Mouse (Mus musculus) layer of hippocampus, postnatal 10 days (tissue): ENCODE measurements around the gene Rundc1. TPM values are rescaled to one million over a fixed set of nuclear protein-coding genes. Genes with fewer than 3 reads are reported as not detected.

Source experiments
- microRNA-seq, 2 experiments: library from miRNA; unstranded; fragments of <30 nt; microRNA quantifications; one replicate each; pipeline ENCODE4 v1.2.0; 2021
- total RNA-seq, 2 experiments: library from RNA; stranded (reverse); gene quantifications; 2 replicates each; pipeline ENCODE4 v1.2.3; 2021

Rundc1 gene
- total RNA-seq, 2 experiments from 2014 or later, result 24.4 to 26.4 TPM

Small RNA genes within 50 kb of the gene (microRNA-seq; reads per million reads assigned to microRNA genes)
- 0 to 0.20 reads per million in 2 experiments for gene Mir6929

Other genes starting within 250 kb of the Rundc1 start
- not detected for gene Ccr10, start 249.6 kb upstream of the Rundc1 start, total RNA-seq
- 10 to 100 TPM; 27.9 to 30.9 TPM for gene Ezh1, start 198.6 kb upstream of the Rundc1 start, total RNA-seq
- 10 to 100 TPM; 69.6 to 70.0 TPM for gene Ramp2, start 179.1 kb upstream of the Rundc1 start, total RNA-seq
- 10 to 100 TPM; 78.4 to 81.9 TPM for gene Vps25, start 171.4 kb upstream of the Rundc1 start, total RNA-seq
- 1 to 10 TPM; 3.4 to 4.5 TPM for gene Wnk4, start 164.5 kb upstream of the Rundc1 start, total RNA-seq
- under 1 TPM; 0.37 to 0.56 TPM for gene Cntd1, start 146.1 kb upstream of the Rundc1 start, total RNA-seq
- 10 to 100 TPM; 92.7 to 93.1 TPM for gene Coa3, start 146.0 kb upstream of the Rundc1 start, total RNA-seq
- gene Becn1, start 122.8 kb upstream of the Rundc1 start, total RNA-seq, result 100 to 1,000 TPM; 173 to 195 TPM
- 100 to 1,000 TPM in 1 of 2 experiments, 10 to 100 TPM in 1; 96.6 to 106 TPM for gene Psme3, start 108.9 kb upstream of the Rundc1 start, total RNA-seq
- 1 to 10 TPM; 4.8 TPM for gene Aoc2, start 100.0 kb upstream of the Rundc1 start, total RNA-seq
- gene Aoc3, start 94.5 kb upstream of the Rundc1 start, total RNA-seq, result 1 to 10 TPM; 1.7 to 1.8 TPM
- not detected for gene G6pc, start 57.5 kb upstream of the Rundc1 start, total RNA-seq
- gene Aarsd1, start 7.5 kb upstream of the Rundc1 start, total RNA-seq, result 10 to 100 TPM; 51.0 to 57.2 TPM
- 1 to 10 TPM; 4.1 to 4.5 TPM for gene Gm27029, start 289 bp upstream of the Rundc1 start, total RNA-seq
- 1 to 10 TPM; 1.3 to 1.9 TPM for gene Ptges3l, start 248 bp downstream of the Rundc1 start, total RNA-seq
- 10 to 100 TPM; 66.9 to 67.8 TPM for gene Rpl27, start 17.2 kb downstream of the Rundc1 start, total RNA-seq
- 1 to 10 TPM; 2.2 to 2.5 TPM for gene Ifi35, start 23.3 kb downstream of the Rundc1 start, total RNA-seq
- gene Rnd2, start 39.9 kb downstream of the Rundc1 start, total RNA-seq, result 100 to 1,000 TPM; 166 to 176 TPM
- 10 to 100 TPM; 67.0 to 77.7 TPM for gene Vat1, start 41.1 kb downstream of the Rundc1 start, total RNA-seq
- gene Brca1, start 126.9 kb downstream of the Rundc1 start, total RNA-seq, result 1 to 10 TPM; 2.7 to 3.3 TPM
- 100 to 1,000 TPM; 161 to 165 TPM for gene Nbr1, start 127.1 kb downstream of the Rundc1 start, total RNA-seq
- 1 to 10 TPM; 2.7 to 3.6 TPM for gene Tmem106a, start 157.2 kb downstream of the Rundc1 start, total RNA-seq
- gene Gm11634, start 174.2 kb downstream of the Rundc1 start, total RNA-seq, result not detected
- gene Rdm1, start 202.1 kb downstream of the Rundc1 start, total RNA-seq, result 1 to 10 TPM; 4.2 to 7.7 TPM
- 10 to 100 TPM; 12.1 to 13.3 TPM for gene Arl4d, start 240.5 kb downstream of the Rundc1 start, total RNA-seq